Mouse (Mus musculus) monocyte, adult 2 months (primary cell): ENCODE measurements around the gene Gm17617.

Source experiments
- DNase-seq, 2 experiments: peaks; one replicate each; pipeline ENCODE4 v3.0.0; 2022; ENCODE audit warnings: low spot score in 2 of 2, low read depth in 1 of 2

The Gm17617 gene

GRCm38 (mm10) chr13:55133448-55133847 lies at the start of gene Gm17617:
TSS of gene Gm17617 (minus strand) at chr13:55133548.
- no peak for DNase-seq

- peak; percentile 37 to 52 for DNase-seq
Observed at GRCm38 (mm10) chr13:55182173-55182894, 49.0 kb upstream of the Gm17617 start.

DNA sequence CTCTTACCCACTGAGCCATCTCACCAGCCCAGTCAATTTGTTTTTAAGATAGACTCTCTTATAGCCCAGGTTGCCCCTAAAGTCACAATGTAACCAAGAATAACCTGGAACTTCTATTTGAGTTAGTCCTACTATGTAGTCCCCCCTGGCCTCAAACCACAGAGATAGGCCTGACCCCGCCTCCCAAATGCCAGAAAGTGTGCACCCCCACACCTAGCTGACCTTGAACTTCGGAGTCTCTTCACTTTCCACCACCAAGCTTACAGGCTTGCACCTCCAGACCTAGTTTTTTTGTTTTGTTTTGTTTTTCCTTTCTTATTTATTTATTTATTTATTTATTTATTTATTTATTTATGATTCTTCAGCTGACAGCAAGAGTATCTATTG lies 48.4 kb upstream of the Gm17617 start:
- no peak for DNase-seq

GRCm38 (mm10) chr13:55179591-55179990 lies 46.2 kb upstream of the Gm17617 start:
- DNase-seq: no peak

GRCm38 (mm10) chr13:55178556-55178955 lies 45.2 kb upstream of the Gm17617 start:
- peak; percentile 33 to 50 for DNase-seq

DNA sequence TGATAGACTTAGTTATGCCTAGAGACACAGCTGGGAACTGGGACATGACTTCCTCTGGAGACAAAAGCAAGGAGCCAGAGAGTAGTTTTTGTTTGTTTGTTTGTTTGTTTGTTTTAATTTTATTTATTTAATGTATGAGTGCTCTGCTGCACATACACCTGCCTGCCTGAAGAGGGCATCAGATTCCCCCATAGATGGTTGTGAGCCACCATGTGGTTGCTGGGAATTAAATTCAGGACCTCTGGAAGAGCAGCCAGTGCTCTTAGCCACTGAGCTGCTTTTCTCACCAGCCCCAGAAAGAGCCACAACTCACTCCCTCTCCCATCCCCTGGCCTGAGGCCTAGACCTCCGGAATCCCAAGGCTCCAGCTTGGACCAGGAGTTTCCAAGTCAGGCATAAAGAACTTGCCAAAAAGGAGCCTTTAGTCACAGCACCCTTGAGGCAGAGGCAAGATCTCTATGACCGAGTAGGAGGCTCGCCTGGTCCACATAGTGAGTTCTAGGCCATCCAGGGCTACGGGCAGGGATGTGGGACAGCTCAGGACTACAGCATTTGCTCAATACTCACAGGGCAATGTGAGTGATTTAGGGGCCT lies 44.7 kb upstream of the Gm17617 start:
- no peak for DNase-seq

GRCm38 (mm10) chr13:55176265-55176664 lies 42.9 kb upstream of the Gm17617 start:
- no peak for DNase-seq

DNA sequence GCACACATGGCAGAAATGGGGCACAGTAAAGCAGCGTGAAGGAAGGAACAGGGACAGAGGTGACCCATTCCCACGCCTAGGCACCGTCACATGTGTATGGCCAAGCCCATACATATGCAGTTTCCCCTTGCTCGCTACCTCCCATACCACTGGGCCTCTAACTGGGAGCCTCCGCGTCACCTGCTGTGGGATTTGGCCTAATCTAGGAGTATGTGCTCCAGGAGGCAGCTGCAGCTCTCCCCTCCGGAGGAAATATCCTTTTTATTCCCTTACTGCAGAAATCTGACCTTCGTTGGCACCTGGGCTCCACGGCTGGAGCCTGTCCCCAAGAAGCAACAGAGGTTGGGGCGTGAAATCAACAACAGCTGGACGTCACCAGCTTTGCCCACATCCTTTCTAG lies 41.0 kb upstream of the Gm17617 start:
- DNase-seq: no peak

- DNase-seq: no peak
Observed at GRCm38 (mm10) chr13:55172336-55172770, 39.0 kb upstream of the Gm17617 start.

GRCm38 (mm10) chr13:55171517-55172335 lies 38.4 kb upstream of the Gm17617 start:
- DNase-seq: no peak

- no peak for DNase-seq
Observed at GRCm38 (mm10) chr13:55168958-55169369, 35.6 kb upstream of the Gm17617 start.

- no peak for DNase-seq
Observed at GRCm38 (mm10) chr13:55168255-55168654, 34.9 kb upstream of the Gm17617 start.

- DNase-seq: no peak
Observed at GRCm38 (mm10) chr13:55167798-55168197, 34.5 kb upstream of the Gm17617 start.

DNA sequence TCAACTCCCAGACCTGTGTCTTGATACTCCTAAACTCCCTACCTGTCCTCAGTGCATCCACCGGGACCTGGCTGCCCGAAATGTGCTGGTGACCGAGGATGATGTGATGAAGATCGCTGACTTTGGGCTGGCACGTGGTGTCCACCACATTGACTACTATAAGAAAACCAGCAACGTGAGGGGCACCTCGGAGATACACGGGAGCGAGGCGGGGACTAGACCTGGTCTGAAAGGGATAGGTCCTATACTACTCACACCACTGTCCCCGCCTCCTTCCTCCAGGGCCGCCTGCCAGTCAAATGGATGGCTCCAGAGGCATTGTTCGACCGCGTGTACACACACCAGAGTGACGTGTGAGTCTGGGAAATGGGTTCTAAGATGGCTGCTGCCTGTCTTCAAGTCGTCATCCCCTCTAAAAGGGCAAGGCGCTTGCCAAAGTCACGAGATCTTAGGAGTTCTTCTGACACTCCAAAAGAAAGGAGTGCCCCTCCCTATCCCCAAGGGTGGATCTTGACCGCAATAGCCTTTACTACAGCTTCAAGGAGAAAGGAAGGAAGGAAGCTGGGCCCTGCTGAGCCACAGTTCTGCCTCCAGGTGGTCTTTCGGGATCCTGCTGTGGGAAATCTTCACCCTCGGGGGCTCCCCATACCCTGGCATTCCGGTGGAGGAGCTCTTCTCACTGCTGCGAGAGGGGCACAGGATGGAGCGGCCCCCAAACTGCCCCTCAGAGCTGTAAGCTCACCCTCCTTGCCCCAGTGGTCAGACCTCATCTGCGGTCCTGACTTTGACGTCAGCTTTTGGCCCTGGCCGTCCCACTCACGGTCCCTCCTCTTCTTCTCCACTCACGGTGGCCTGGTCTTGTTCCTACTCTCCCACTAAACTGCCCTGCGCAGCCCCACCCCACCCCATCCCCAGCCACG lies 33.7 kb upstream of the Gm17617 start:
- DNase-seq: no peak

GRCm38 (mm10) chr13:55165831-55166339 lies 32.5 kb upstream of the Gm17617 start:
- DNase-seq: no peak

DNA sequence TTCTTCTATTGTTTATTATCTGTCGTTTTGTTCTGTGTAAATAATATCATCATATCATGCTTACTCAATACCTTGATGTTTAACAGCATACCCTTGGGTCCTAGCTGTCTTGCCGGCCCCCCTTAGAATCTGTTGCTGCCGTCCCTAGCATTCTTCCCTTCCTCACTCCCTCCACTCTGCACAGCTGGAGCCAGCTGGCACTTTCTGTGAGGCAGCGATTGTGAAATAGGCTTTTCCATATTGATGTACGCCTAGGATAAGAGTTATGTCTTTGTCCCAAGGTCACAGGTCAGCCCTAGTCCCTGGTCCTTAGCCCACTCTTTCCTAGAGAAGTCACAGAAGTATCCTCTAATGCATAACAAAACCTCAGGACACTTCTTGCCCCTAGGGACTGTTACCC lies 30.2 kb upstream of the Gm17617 start:
- no peak for DNase-seq

GRCm38 (mm10) chr13:55162365-55162764 lies 29.0 kb upstream of the Gm17617 start:
- DNase-seq: no peak

DNA sequence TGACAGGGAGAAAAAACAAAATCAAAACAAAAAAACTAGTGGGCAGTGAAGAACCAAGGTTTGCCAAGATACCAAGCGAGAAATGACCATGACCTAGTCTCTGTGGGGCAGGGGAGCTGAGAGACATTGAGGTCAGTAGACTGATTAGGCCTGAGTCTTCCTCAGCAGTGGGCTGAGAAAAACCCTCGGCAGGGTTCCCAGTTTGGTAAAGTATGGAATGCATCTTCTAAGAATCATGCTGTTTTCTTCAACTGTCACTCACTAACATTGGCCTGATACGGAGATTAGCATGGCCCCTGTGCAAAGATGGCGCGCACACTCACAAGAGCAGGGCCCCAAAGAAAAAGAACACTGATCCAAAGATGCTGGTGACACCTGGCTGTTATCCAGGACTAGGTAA lies 20.6 kb upstream of the Gm17617 start:
- no peak for DNase-seq

GRCm38 (mm10) chr13:55152621-55153415 lies 19.5 kb upstream of the Gm17617 start, which contains the start of gene Fgfr4:
TSS of gene Fgfr4 (plus strand) at chr13:55152640.
- DNase-seq: no peak

DNA sequence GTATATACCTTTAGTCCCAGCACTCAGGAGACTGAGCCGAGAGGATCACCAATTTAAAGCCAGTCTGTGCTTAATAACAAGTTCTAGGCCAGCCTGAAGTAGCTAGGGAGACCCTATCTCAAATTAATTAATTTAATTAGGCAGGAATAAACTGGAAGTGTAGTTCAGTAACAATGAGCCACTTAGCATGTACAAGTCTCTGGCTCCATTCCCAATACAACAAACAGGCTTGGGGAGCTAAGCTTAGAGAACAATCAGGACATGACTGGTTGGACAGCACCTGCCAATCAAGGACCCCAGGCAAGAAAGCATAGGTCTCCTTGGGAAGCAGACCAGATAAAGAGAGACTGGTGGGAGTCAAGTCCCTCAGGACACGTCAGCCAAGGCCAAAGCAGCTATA lies 6.9 kb upstream of the Gm17617 start:
- DNase-seq: no peak
